Mouse (Mus musculus) left cerebral cortex, adult 11 months (tissue): ENCODE data around the gene Agrn.
"Not testable (repeated sequence)": the region's sequence is repeated elsewhere in the genome, so short reads cannot be mapped to it uniquely, and the experiment has no call there.

ENCODE experiments used
- DNase-seq: peaks from one replicate; pipeline ENCODE4 v3.0.0; 2022; ENCODE audit warnings: low spot score

Gene Agrn

GRCm38 (mm10) chr4:156154771-156155170 is 42.5 kb downstream of the Agrn start:
- no peak for DNase-seq

GRCm38 (mm10) chr4:156150887-156151286 is 46.4 kb downstream of the Agrn start:
- not testable (repeated sequence) for DNase-seq

- no peak for DNase-seq
These were observed 60.8 kb downstream of the Agrn start for GRCm38 (mm10) chr4:156136285-156137100.

GRCm38 (mm10) chr4:156135801-156136200 is 61.5 kb downstream of the Agrn start:
- no peak for DNase-seq

- DNase-seq = no peak
These were observed 62.2 kb downstream of the Agrn start for GRCm38 (mm10) chr4:156135112-156135511.

GRCm38 (mm10) chr4:156133943-156134605 is 63.2 kb downstream of the Agrn start:
- no peak for DNase-seq

GRCm38 (mm10) chr4:156133334-156133733 is 64.0 kb downstream of the Agrn start:
- DNase-seq = no peak

- DNase-seq = no peak
These were observed 66.3 kb downstream of the Agrn start for GRCm38 (mm10) chr4:156130940-156131339.

GRCm38 (mm10) chr4:156130436-156130835 is 66.9 kb downstream of the Agrn start, which contains the start of gene Rnf223:
TSS of gene Rnf223 (plus strand) at chr4:156130513.
- DNase-seq = no peak

GRCm38 (mm10) chr4:156128746-156129145 is 68.5 kb downstream of the Agrn start:
- DNase-seq = no peak

- DNase-seq = no peak
These were observed 70.4 kb downstream of the Agrn start for GRCm38 (mm10) chr4:156126841-156127240.

GRCm38 (mm10) chr4:156125393-156125792 is 71.9 kb downstream of the Agrn start:
- DNase-seq = no peak

GRCm38 (mm10) chr4:156124077-156124476 is 73.2 kb downstream of the Agrn start:
- DNase-seq = no peak
